Mouse (Mus musculus) monocyte, adult 59 days (primary cell): ENCODE data around the gene Fam20b. TPM values are rescaled to one million over a fixed set of nuclear protein-coding genes. Genes with fewer than 3 reads are reported as not detected.

Experiments used
- total RNA-seq, 2 experiments: library from RNA; stranded (reverse); gene quantifications; one replicate each; pipeline ENCODE4 v1.2.4; 2023

The Fam20b gene
- total RNA-seq = 10 to 100 TPM; 22.8 to 23.3 TPM

GRCm38 (mm10) chr1:156718950-156719805 is at the start of gene Fam20b:
TSS of gene Fam20b (minus strand) at chr1:156719086.

GRCm38 (mm10) chr1:156674195-156675000 is 44.5 kb downstream of the Fam20b start, which contains the start of gene Tor3a:
TSS of gene Tor3a (minus strand) at chr1:156674356.

Other genes starting within 250 kb of the Fam20b start
- gene Soat1, start 244.8 kb downstream of the Fam20b start, total RNA-seq = 100 to 1,000 TPM; 291 to 293 TPM
- 10 to 100 TPM; 22.7 to 27.0 TPM for gene Gm10031, start 195.1 kb downstream of the Fam20b start, total RNA-seq
- gene Abl2, start 160.3 kb downstream of the Fam20b start, total RNA-seq = 10 to 100 TPM; 32.7 to 42.4 TPM
- 10 to 100 TPM; 47.0 to 48.1 TPM for gene Tor3a, start 44.7 kb downstream of the Fam20b start, total RNA-seq
- not detected for gene Angptl1, start 119.5 kb upstream of the Fam20b start, total RNA-seq
- 1 to 10 TPM; 8.1 to 9.4 TPM for gene Ralgps2, start 220.5 kb upstream of the Fam20b start, total RNA-seq